Mouse (Mus musculus) liver, postnatal 0 days (tissue): ENCODE measurements at regions not wholly inside any gene's neighbourhood (a gene's known extent, or its start where the extent isn't known, plus 50 kb on each side); places are given as distances from the start of the nearest gene placed in this dataset.

Experiments used
- CTCF ChIP-seq: sonication (generic); IDR thresholded peaks from 2 replicates; pipeline ENCODE4 v1.5.1; 2016; ENCODE audit warnings: antibody characterized with exemption, low read depth
- EP300 ChIP-seq: IDR thresholded peaks from 2 replicates; pipeline ENCODE4 v1.6.1; 2016; ENCODE audit warnings: antibody characterized with exemption, low read depth, mild to moderate bottlenecking

DNA sequence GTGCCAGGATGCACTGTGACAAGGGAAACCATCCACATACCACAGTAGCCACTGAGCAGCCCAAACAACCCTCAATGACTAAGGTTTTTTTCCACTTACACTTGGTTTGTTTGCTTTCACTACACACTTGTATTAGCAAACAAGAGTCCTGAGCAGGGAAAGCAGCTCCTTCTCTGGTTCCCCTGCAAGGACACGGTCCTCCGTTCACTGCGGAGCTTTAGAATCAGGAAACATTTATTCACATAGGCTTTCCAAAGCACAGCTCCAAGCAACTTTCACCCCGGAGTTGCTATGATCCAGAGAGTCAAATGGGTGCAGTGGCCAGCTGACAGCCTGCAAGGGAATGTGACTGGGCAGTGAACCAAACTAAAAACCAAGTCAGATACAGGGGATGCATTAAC lies 186.8 kb upstream of the Lpp start:
- no peak for TF ChIP-seq EP300
- TF ChIP-seq CTCF = no peak
